Mouse (Mus musculus) adrenal gland, postnatal 10 days (tissue): Measurements from ENCODE around the gene Pcyox1. TPM values are rescaled to one million over a fixed set of nuclear protein-coding genes. Genes with fewer than 3 reads are reported as not detected.

Experiments used
- DNase-seq: peaks from one replicate; pipeline ENCODE4 v3.0.0; 2021; ENCODE audit warnings: mixed read lengths
- long read RNA-seq, 2 experiments: library from polyadenylated mRNA; stranded (forward); transcript quantifications; one replicate each; pipeline ENCODE4 v2.0.0; 2021
- total RNA-seq, 2 experiments: library from RNA; stranded (reverse); gene quantifications; 2 replicates each; pipeline ENCODE4 v1.2.3; 2021

Gene Pcyox1
- total RNA-seq, result 100 to 1,000 TPM; 149 to 167 TPM
- long read RNA-seq, experiment 1, full-length matches to known transcripts, result 68 of 145 reads
- long read RNA-seq, experiment 1, partial matches to known transcripts, result 22 of 145 reads
- long read RNA-seq, experiment 1, other reads (novel, unspliced or antisense), result 55 of 145 reads
- long read RNA-seq, experiment 2, full-length matches to known transcripts, result 71 of 117 reads
- long read RNA-seq, experiment 2, partial matches to known transcripts, result 10 of 117 reads
- long read RNA-seq, experiment 2, other reads (novel, unspliced or antisense), result 36 of 117 reads

- DNase-seq, result peak; percentile 95
Observed at GRCm38 (mm10) chr6:86396581-86397256, at the start of gene Pcyox1. TSS of gene Pcyox1 (minus strand) at chr6:86397154.

- DNase-seq, result no peak
Observed at GRCm38 (mm10) chr6:86445551-86445950, 48.6 kb upstream of the Pcyox1 start.

GRCm38 (mm10) chr6:86441571-86441970 lies 44.6 kb upstream of the Pcyox1 start:
- DNase-seq, result no peak

GRCm38 (mm10) chr6:86439531-86439930 lies 42.6 kb upstream of the Pcyox1 start:
- DNase-seq, result no peak

- DNase-seq, result no peak
Observed at GRCm38 (mm10) chr6:86439119-86439496, 42.2 kb upstream of the Pcyox1 start.

GRCm38 (mm10) chr6:86438272-86439118 lies 41.5 kb upstream of the Pcyox1 start, which contains the start of gene C87436:
TSS of gene C87436 (plus strand) at chr6:86438374.
- peak; percentile 96 for DNase-seq

GRCm38 (mm10) chr6:86437711-86438110 lies 40.8 kb upstream of the Pcyox1 start:
- peak; percentile 63 for DNase-seq

GRCm38 (mm10) chr6:86433696-86434095 lies 36.7 kb upstream of the Pcyox1 start:
- no peak for DNase-seq

GRCm38 (mm10) chr6:86431531-86431930 lies 34.6 kb upstream of the Pcyox1 start:
- no peak for DNase-seq

GRCm38 (mm10) chr6:86426358-86426757 lies 29.4 kb upstream of the Pcyox1 start, which contains the start of gene Gm44790:
TSS of gene Gm44790 (plus strand) at chr6:86426658.
- DNase-seq, result no peak

- no peak for DNase-seq
Observed at GRCm38 (mm10) chr6:86420491-86420890, 23.5 kb upstream of the Pcyox1 start.

- no peak for DNase-seq
Observed at GRCm38 (mm10) chr6:86419239-86419638, 22.3 kb upstream of the Pcyox1 start.

- no peak for DNase-seq
Observed at GRCm38 (mm10) chr6:86418711-86419110, 21.8 kb upstream of the Pcyox1 start.

GRCm38 (mm10) chr6:86406306-86406705 lies 9.4 kb upstream of the Pcyox1 start:
- DNase-seq, result no peak

GRCm38 (mm10) chr6:86404996-86405395 lies 8.0 kb upstream of the Pcyox1 start:
- DNase-seq, result no peak

- peak; percentile 97 for DNase-seq
Observed at GRCm38 (mm10) chr6:86404100-86404861, 7.3 kb upstream of the Pcyox1 start, which contains the start of gene Tia1. TSS of gene Tia1 (plus strand) at chr6:86404219.

GRCm38 (mm10) chr6:86403728-86404099 lies 6.8 kb upstream of the Pcyox1 start:
- peak; percentile 93 for DNase-seq

GRCm38 (mm10) chr6:86402681-86403607 lies 6.0 kb upstream of the Pcyox1 start:
- DNase-seq, result no peak

GRCm38 (mm10) chr6:86400972-86401371 lies 4.0 kb upstream of the Pcyox1 start:
- DNase-seq, result peak; percentile 82

GRCm38 (mm10) chr6:86399995-86400394 lies 3.0 kb upstream of the Pcyox1 start:
- no peak for DNase-seq

- peak; percentile 47 for DNase-seq
Observed at GRCm38 (mm10) chr6:86398986-86399385, 2.0 kb upstream of the Pcyox1 start.
